Mouse (Mus musculus) thymus, adult 2 months (tissue): ENCODE measurements around the gene D10Wsu102e.

Experiments
- CTCF ChIP-seq: fragments of 200-500 bp; IDR thresholded peaks from 2 replicates; pipeline ENCODE4 v1.5.1; 2012; ENCODE audit warnings: mild to moderate bottlenecking, control low read depth, low read length, moderate library complexity, borderline replicate concordance; ENCODE audit not compliant: control insufficient read depth, poor library complexity, insufficient read depth; ENCODE audit errors: extremely low read depth
- POLR2A ChIP-seq: fragments of 200-500 bp; IDR thresholded peaks from 2 replicates; pipeline ENCODE4 v1.6.1; 2012; ENCODE audit warnings: mild to moderate bottlenecking, low read length, control low read depth, moderate library complexity; ENCODE audit not compliant: control insufficient read depth, poor library complexity, insufficient read depth; ENCODE audit errors: extremely low read depth

- TF ChIP-seq POLR2A (no peak), CTCF (no peak)
Observed at GRCm38 (mm10) chr10:83321528-83321927, 38.5 kb upstream of the D10Wsu102e start.
